Mouse (Mus musculus) erythroblast, embryonic 14.5 days (primary cell): ENCODE measurements around the gene Ecsit.

ENCODE experiments used
- GATA1 ChIP-seq: IDR thresholded peaks from 2 replicates; pipeline ENCODE4 v1.6.1; 2012; ENCODE audit warnings: low read length, inconsistent platforms, mixed read lengths
- TAL1 ChIP-seq: IDR thresholded peaks from 3 replicates; pipeline ENCODE4 v1.6.1; 2012; ENCODE audit warnings: low read length, inconsistent platforms, mixed read lengths

DNA sequence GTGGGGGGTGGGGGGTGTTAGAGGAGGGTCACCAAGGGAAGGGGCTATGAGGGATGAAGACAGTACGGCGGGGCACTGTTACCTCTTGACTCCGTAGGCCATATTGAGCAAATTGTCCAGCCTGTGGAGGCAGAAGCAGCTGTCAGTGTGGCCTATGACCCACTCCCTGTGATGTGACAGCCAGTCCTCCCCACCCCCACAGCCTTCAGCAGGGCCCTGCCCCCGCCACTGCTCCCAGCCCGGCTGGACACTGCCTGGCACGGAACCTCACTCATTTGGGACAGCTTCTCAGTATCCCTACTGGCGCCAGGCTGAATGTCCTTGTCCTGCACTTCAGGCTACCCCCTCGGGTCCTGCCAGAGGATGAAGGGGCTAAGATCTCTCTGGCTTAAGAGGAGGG, 60.6 kb downstream of the Ecsit start:
- no peak for TF ChIP-seq GATA1
- TF ChIP-seq TAL1 = no peak
